Mouse (Mus musculus) midbrain, embryonic 13.5 days (tissue): ENCODE results near the gene Rybp. TPM values are rescaled to one million over a fixed set of nuclear protein-coding genes. Genes with fewer than 3 reads are reported as not detected.

Experiments used
- ATAC-seq: fragments of 200-750 bp; cut with Nextera tagmentation; 2 replicates; pipeline ENCODE4 v1.8.0; 2017; ENCODE audit warnings: mild to moderate bottlenecking, moderate TSS enrichment, moderate library complexity
- H3K27ac ChIP-seq: fragments of 300-500 bp; sonication (generic); 2 replicates; pipeline ENCODE4 v1.5.1; 2015; ENCODE audit warnings: inconsistent platforms, mild to moderate bottlenecking, moderate library complexity
- H3K27me3 ChIP-seq: fragments of 300-500 bp; sonication (generic); 2 replicates; pipeline ENCODE4 v1.6.1; 2015; ENCODE audit warnings: mild to moderate bottlenecking, inconsistent platforms
- H3K36me3 ChIP-seq: fragments of 300-500 bp; sonication (generic); 2 replicates; pipeline ENCODE4 v1.6.1; 2015; ENCODE audit warnings: mild to moderate bottlenecking, inconsistent platforms
- H3K4me1 ChIP-seq: fragments of 300-500 bp; sonication (generic); replicated peaks from 2 replicates; pipeline ENCODE4 v1.6.1; 2015; ENCODE audit warnings: inconsistent platforms
- H3K4me2 ChIP-seq: fragments of 300-500 bp; sonication (generic); replicated peaks from 2 replicates; pipeline ENCODE4 v1.6.1; 2015; ENCODE audit warnings: moderate library complexity, mild to moderate bottlenecking, inconsistent platforms
- H3K4me3 ChIP-seq: fragments of 300-500 bp; sonication (generic); replicated peaks from 2 replicates; pipeline ENCODE4 v1.5.1; 2015; ENCODE audit warnings: mild to moderate bottlenecking, inconsistent platforms
- H3K9ac ChIP-seq: fragments of 300-500 bp; sonication (generic); replicated peaks from 2 replicates; pipeline ENCODE4 v1.6.1; 2015; ENCODE audit warnings: mild to moderate bottlenecking, inconsistent platforms
- H3K9me3 ChIP-seq: fragments of 300-500 bp; sonication (generic); 2 replicates; pipeline ENCODE4 v1.6.1; 2016; ENCODE audit warnings: mild to moderate bottlenecking, inconsistent platforms
- WGBS: fragments of 180-500 bp; shearing (Covaris S2); methylation state at CpG from one replicate; pipeline ENCODE4 v1.1.7; 2015; 5-methylcytosine and 5-hydroxymethylcytosine counted together
- polyA plus RNA-seq: library from polyadenylated mRNA; unstranded; fragments of >200 nt; fragmentation: Nextera tagmentation; extraction: Ambion mirVana; gene quantifications from 2 replicates; pipeline ENCODE4 v1.2.1, GENCODE M21; 2015

Rybp gene
- polyA plus RNA-seq, 1 experiment from 2014 or later, result 19.7 TPM

DNA sequence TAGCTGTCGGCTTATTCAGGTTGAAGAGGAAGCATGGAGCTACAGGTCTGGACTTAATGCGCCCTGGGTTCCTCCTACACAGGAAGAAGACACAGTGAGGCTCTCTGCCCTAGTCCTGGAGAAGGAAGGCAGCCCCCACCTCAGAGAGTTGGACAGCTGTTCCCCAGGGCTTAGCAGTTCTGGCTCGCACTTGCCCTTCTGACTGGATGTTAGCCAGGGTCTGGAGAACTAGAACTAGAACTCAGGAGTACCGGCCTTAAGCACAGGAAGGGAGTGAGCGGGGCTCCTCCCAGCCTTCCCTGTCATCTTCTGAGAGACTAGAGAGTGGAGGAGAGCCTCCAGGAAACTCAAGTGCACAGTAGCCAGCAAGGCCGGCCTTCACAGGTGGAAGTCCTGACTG, 71.5 kb downstream of the Rybp start:
- Histone ChIP-seq H3K27me3 (peaks cover 62% of the 10 kb centered on the region), H3K4me3 (no peak overlapping the region), H3K36me3 (no peaks in the 10 kb centered on the region), H3K9me3 (no peaks in the 10 kb centered on the region), H3K4me2 (no peak overlapping the region), H3K9ac (no peak overlapping the region), H3K27ac (no peak overlapping the region), H3K4me1 (peaks cover 32% of the 10 kb centered on the region)
- WGBS, result 76% methylated on average over 6 of the region's 6 CpGs
- no peak for ATAC-seq

DNA sequence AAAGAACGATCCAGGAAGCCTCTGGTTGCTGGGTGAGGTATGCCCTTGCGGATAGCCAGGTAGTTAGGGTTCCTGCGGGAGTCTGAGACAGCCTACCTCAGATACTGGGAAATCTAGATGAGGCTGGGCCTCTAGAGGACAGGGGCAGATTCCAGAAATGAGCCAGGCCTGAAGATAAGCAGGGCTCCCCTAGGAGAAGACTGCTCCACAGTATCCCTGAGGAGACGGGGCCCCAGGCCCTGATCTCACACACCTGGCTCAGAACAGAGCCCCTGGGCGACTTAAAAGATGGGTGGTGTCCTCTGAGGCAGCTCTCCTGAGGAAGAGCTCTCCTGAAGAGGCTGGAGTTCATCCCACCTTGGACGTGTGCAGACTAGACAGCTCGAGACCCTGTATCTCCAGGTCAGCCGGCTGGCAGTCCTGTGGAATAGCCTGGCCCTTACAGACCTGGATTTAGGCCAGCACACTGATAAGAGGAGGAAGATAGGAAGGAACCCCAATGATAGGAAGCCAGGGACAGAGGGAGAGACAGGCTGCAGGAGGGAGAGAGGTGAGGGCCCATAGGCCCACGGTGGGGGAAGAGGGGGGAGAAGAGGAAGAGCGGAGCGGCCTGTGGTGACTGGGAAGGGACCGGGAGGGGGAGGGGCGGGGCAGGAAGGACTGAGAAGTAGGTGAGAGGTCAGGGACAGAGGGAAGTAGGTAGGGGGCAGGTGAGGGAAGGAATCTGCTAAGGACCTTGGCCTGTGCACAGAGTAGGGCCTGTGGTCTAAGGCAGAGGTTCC, 73.0 kb downstream of the Rybp start:
- Histone ChIP-seq H3K4me2 (no peak overlapping the region), H3K9me3 (no peaks in the 10 kb centered on the region), H3K4me1 (peaks cover 30% of the 10 kb centered on the region), H3K27ac (peak overlapping the region; percentile 39; the same call in 1 of the 2 replicates), H3K4me3 (no peak overlapping the region), H3K27me3 (peaks cover 64% of the 10 kb centered on the region), H3K9ac (no peak overlapping the region), H3K36me3 (no peaks in the 10 kb centered on the region)
- WGBS, result 48% methylated on average over 13 of the region's 13 CpGs
- ATAC-seq, result no peak

DNA sequence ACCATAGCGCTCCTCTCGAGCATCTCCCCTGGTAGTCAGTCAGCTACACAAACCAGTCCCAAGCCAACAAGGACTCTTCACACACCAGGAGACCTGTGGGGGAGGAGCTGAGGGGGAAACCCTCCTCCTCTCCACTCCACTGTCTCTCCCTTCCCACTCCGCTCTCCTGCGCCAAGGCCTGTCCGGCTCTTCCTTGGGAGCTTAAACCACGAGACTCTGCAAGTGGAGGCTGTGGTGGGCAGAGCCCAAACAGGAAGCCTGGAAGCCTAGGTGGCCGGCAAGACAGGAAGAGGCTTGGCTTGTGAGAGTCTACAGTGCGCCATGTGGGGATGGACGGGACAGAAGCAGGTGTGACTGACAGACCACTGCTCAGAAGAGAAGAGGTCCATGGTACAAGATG, 73.7 kb downstream of the Rybp start:
- Histone ChIP-seq H3K4me3 (no peak overlapping the region), H3K9me3 (no peaks in the 10 kb centered on the region), H3K27me3 (peaks cover 68% of the 10 kb centered on the region), H3K4me2 (no peak overlapping the region), H3K9ac (no peak overlapping the region), H3K4me1 (peaks cover 23% of the 10 kb centered on the region), H3K27ac (no peak overlapping the region), H3K36me3 (no peaks in the 10 kb centered on the region)
- no peak for ATAC-seq
- WGBS, result 60% methylated on average over 9 of the region's 9 CpGs

DNA sequence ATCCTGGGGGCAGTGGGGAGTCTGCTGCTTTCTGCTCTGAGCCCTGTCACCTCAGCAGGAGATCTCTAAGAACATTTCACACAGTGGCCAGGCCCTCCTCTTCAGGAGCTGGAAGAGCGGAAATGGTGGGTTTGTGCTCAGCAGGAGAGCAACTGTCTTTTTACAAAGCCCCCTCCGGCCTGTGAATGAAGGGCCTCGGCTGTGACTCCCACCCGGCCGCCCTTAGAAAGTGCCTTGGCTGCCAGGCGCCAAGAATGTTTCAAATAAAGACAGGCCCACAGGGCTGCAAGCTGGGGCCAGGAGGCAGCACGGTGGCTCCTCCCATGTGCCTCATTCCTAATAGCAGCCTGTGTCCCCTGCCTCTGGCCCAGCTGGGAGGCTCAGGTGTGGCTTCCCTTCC, 74.5 kb downstream of the Rybp start:
- Histone ChIP-seq H3K4me3 (no peak overlapping the region), H3K4me2 (no peak overlapping the region), H3K27me3 (peaks cover 75% of the 10 kb centered on the region), H3K36me3 (no peaks in the 10 kb centered on the region), H3K4me1 (peaks cover 15% of the 10 kb centered on the region), H3K9ac (no peak overlapping the region), H3K9me3 (no peaks in the 10 kb centered on the region), H3K27ac (no peak overlapping the region)
- peak; percentile 13; the same call in 1 of the 2 replicates for ATAC-seq
- WGBS, result 1% methylated on average over 7 of the region's 7 CpGs

DNA sequence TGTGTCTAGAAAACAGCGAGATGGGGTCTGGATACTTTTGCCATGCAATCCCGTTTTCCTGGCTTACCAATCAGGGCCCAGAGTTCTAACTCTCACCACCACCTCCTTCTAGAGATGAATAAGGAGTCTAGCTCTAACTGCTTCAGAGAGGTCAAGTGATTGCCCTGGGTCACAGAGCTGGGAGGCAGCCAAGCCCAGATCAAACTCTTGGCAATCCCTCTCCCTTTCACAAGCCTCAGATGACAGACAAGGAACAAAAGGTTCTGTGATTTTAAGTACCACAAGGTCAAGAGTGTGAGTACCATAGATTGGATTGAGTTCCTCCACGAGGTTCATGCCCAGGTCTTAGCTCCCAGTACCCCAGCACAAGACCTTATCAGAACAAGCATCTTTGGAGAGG, 75.6 kb downstream of the Rybp start:
- peaks cover 79% of the 10 kb centered on the region for H3K27me3 ChIP-seq
- no peak overlapping the region for H3K4me2 ChIP-seq
- 87% methylated on average over 3 of the region's 3 CpGs for WGBS
- H3K4me1 ChIP-seq, result peaks cover 22% of the 10 kb centered on the region
- H3K9me3 ChIP-seq, result no peaks in the 10 kb centered on the region
- H3K36me3 ChIP-seq, result no peaks in the 10 kb centered on the region
- no peak overlapping the region for H3K27ac ChIP-seq
- no peak overlapping the region for H3K9ac ChIP-seq
- H3K4me3 ChIP-seq, result no peak overlapping the region
- ATAC-seq, result no peak

DNA sequence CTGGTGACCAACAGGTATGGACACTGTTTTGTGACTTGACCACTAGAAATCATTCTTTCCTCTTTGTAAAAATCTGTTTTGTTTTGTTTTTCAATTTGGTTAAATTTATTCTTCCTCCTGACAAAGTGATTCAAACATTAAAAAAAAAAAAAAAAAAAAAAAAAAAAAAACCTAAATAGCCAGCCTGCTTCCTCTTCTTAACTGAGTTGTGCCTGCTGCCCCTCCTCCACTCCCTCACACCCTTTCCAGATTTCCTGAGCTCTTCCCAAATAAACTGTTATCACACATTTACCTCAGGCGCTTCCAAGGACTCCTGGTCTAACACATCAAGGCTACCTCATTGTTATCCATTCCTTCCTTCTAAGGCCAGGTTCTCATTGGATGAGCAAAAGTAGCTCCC, 76.8 kb downstream of the Rybp start:
- peaks cover 28% of the 10 kb centered on the region for H3K4me1 ChIP-seq
- no peaks in the 10 kb centered on the region for H3K36me3 ChIP-seq
- peaks cover 78% of the 10 kb centered on the region for H3K27me3 ChIP-seq
- H3K4me2 ChIP-seq, result no peak overlapping the region
- no peaks in the 10 kb centered on the region for H3K9me3 ChIP-seq
- no peak overlapping the region for H3K4me3 ChIP-seq
- no peak overlapping the region for H3K27ac ChIP-seq
- no peak overlapping the region for H3K9ac ChIP-seq
- no peak for ATAC-seq
- WGBS, result 84% methylated on average over 1 of the region's 1 CpGs

DNA sequence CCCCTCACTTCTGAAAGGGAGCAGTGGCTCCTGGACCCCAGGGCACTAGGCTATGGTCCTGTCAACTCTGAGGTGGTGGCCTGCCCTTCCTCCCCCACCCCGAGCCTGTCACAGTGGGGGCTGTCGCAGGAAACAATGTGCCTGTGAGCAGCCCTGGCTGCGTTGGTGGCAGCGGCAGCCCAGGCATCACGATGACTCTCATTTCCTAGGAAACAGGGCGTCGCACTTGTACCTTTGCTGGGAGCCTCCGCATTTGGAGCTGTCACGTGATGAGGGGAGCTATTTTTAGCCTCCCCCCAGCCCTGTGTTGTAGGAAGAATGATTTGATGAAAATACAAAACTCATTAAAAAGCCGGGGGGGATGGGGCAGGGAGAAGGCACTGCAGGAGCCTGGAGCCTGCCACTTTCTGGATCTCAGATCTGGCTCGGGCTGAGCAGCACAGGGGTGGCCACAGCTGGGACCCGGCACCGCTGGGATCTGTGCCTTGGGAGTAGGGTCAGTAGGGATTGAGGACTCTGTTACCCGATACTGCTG, 80.5 kb downstream of the Rybp start:
- H3K9me3 ChIP-seq, result no peaks in the 10 kb centered on the region
- H3K4me3 ChIP-seq, result no peak overlapping the region
- under 1% methylated on average over 14 of the region's 14 CpGs for WGBS
- peaks cover 27% of the 10 kb centered on the region for H3K4me1 ChIP-seq
- peaks cover 79% of the 10 kb centered on the region for H3K27me3 ChIP-seq
- no peak overlapping the region for H3K27ac ChIP-seq
- no peaks in the 10 kb centered on the region for H3K36me3 ChIP-seq
- H3K9ac ChIP-seq, result no peak overlapping the region
- peak overlapping the region; percentile 19 for H3K4me2 ChIP-seq
- peak; percentile 69 for ATAC-seq

DNA sequence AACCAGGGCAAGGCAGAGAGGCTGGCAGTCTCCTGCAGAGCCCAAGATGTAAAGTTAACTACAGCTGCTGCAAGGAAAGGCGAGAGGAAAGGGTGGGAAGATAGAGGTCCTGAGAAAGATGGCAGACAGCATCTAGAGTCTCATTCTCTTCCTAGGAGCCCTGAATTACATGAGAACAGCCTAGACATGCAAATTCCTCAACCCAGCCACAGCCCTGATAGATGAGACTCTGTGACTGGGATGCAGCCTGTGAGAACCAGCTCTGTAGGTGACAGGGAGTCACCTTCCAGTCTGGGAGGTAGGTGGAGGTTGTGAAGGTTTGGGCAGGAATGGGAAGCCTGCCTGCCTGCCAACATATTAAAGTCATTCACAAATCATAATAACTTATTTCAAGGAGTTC, 81.0 kb downstream of the Rybp start:
- WGBS, result 56% methylated on average over 1 of the region's 1 CpGs
- Histone ChIP-seq H3K27ac (no peak overlapping the region), H3K4me1 (peaks cover 27% of the 10 kb centered on the region), H3K36me3 (no peaks in the 10 kb centered on the region), H3K4me3 (no peak overlapping the region), H3K27me3 (peaks cover 74% of the 10 kb centered on the region), H3K4me2 (no peak overlapping the region), H3K9me3 (no peaks in the 10 kb centered on the region), H3K9ac (no peak overlapping the region)
- no peak for ATAC-seq

DNA sequence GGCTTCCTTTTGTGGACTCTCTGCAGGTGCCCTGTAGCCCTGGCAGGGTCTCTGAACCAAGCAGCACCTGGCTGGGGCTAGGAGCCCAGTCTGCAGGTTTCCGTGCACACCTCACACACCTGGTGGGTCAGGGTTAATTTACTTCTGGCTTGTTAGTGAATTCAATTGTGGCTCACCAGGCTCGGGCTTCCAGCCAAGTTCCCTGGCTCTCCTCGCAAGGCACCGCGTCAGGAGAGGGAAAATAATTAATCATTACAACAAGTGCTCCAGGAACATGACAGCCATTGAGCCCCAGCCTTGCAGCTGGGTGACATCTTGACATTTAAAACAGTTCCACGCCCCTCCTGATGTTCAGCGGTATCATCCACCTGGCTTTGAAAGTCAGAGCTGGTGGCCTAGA, 82.8 kb downstream of the Rybp start:
- ATAC-seq, result no peak
- H3K9ac ChIP-seq, result no peak overlapping the region
- no peaks in the 10 kb centered on the region for H3K9me3 ChIP-seq
- H3K27me3 ChIP-seq, result peaks cover 69% of the 10 kb centered on the region
- H3K27ac ChIP-seq, result no peak overlapping the region
- peaks cover 27% of the 10 kb centered on the region for H3K4me1 ChIP-seq
- WGBS, result 64% methylated on average over 7 of the region's 7 CpGs
- H3K4me2 ChIP-seq, result no peak overlapping the region
- H3K36me3 ChIP-seq, result no peaks in the 10 kb centered on the region
- H3K4me3 ChIP-seq, result no peak overlapping the region

DNA sequence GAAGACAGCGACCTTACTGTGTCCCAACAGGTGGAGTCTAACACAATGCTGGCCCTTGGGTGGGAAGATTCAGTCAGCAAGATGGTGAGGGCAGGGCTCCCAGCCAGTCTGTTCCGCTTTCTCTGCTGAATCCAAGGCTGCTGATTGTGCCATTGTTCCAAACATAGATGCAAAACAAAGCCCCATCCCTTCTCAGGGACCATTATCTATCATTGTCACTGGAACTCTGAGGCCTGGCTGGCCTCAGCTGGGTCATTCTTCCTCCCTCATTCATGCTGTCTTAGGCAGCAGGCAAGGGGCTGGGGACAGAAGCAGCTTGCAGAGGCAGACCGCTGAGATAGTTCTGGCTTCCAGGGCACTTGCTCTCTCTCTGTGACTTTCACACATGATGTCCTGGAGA, 83.8 kb downstream of the Rybp start:
- Histone ChIP-seq H3K9me3 (no peaks in the 10 kb centered on the region), H3K4me3 (no peak overlapping the region), H3K27ac (no peak overlapping the region), H3K4me1 (peaks cover 27% of the 10 kb centered on the region), H3K27me3 (peaks cover 60% of the 10 kb centered on the region), H3K9ac (no peak overlapping the region), H3K4me2 (no peak overlapping the region), H3K36me3 (no peaks in the 10 kb centered on the region)
- ATAC-seq, result no peak
- WGBS, result 32% methylated on average over 3 of the region's 3 CpGs

DNA sequence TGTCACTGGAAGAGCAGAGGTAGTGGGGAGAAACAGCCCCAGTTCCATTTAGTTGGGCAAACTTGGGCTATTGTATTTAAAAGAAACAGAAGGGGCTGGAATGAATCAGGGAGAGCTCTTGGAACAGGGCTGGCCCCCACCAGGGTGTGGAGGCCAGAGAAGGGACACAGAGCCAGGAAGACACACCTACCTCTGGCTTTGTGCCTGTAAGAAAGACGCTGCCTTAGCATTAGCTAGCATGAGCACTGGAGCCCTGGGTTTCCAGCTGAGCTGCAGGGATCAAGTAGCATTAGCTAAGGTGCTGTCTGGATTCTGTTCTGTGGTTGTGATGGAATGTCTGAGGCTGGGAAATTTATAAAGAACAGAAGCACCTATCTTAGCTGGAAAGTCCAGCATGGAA, 85.2 kb downstream of the Rybp start:
- Histone ChIP-seq H3K27ac (no peak overlapping the region), H3K9me3 (no peaks in the 10 kb centered on the region), H3K9ac (no peak overlapping the region), H3K36me3 (no peaks in the 10 kb centered on the region), H3K4me2 (no peak overlapping the region), H3K4me3 (no peak overlapping the region), H3K27me3 (peaks cover 46% of the 10 kb centered on the region), H3K4me1 (peaks cover 23% of the 10 kb centered on the region)
- WGBS, result 71% methylated on average over 1 of the region's 1 CpGs
- no peak for ATAC-seq

DNA sequence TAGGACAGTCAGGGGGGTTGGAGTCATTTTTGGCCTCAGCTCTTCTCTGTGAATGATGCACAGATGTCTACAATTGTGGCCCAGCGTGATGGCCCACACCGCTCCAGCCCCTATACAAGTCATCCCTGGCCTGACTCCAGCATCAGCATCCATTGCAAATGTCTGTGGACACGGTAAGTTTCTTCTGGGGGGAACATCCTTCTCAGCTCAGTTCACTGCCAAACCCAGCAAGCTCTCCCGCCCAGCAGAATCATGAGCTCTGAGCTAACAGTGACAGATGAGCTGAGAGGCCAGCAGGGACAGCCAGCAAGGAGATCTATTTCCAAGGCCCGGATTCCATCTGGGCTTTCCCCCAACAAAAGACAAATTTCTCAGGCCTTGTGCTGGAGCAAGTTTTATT, 90.2 kb downstream of the Rybp start:
- Histone ChIP-seq H3K9ac (peak overlapping the region; percentile 39; the same call in 1 of the 2 replicates), H3K4me1 (peaks cover 17% of the 10 kb centered on the region), H3K9me3 (no peaks in the 10 kb centered on the region), H3K4me2 (no peak overlapping the region), H3K36me3 (no peaks in the 10 kb centered on the region), H3K27ac (no peak overlapping the region), H3K4me3 (no peak overlapping the region), H3K27me3 (peaks cover 21% of the 10 kb centered on the region)
- WGBS, result 78% methylated on average over 5 of the region's 5 CpGs
- ATAC-seq, result no peak
